Mouse (Mus musculus): ENCODE data around the gene Blmh.

The Blmh gene

DNA sequence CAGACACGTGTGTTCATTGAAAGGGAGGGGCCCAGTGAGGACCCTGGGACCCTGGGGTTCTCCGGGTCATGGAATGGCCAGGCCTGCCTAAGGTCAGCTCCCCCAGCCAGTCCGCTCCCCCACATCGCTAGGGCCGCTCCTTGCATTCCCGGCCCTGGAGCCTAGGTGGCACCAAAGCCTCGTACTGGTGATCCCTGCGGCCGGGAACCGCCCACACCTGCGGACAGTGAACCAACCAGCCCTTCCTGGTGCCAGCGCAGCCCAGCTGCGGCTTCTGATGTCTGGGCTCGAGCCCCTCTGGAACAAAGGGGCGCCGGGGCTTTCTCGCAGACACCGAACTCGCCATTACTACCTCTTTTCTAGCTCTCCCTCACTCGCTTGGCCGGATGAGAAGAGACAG is 72.7 kb downstream of the Blmh start:
- in situ Hi-C loops (cut with MboI, MseI), result no loop called here

DNA sequence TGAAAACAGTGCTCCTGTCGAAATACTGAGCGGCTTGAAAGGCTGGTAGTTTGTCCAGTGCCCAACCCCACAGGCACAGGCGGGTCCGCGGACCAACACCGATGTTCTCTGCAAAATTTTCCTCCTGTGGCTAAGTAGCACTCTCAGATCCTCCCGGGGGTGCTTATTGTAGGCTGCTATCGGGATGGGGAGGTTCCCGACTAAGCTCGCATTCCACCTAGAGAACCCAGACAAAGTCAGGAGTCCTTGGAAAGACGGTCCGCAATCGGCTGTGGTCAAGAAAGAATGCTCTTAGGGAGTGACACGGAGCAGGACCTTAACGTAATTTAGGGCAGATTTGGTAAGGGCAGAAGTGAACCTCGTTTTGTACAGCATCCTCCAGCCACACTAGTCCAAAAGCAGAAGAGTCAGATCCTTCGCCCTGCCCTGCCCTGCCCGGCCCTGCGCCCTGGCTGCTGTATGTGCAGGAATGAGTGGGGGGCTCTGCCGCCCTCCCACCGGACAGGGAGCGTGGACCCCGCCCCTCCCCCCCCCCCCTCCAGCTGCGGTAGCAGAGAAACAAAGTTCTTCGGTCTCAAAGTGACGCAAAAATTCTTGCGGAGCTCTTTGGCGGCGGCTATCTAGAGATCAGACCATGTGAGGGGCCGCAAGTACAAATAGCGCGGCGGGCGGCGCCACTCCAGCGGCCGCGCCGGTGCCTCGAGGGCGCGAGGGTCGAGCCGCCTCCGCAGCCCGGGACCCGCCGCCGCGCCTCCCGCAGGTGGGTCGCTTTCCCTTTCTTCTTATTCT is 73.5 kb downstream of the Blmh start, which contains the start of gene Slc6a4:
Gene Slc6a4, plus strand, starts transcription at position 688 of the 789 bp plus-strand sequence.
- in situ Hi-C loops (cut with MboI, MseI), result no loop called here

DNA sequence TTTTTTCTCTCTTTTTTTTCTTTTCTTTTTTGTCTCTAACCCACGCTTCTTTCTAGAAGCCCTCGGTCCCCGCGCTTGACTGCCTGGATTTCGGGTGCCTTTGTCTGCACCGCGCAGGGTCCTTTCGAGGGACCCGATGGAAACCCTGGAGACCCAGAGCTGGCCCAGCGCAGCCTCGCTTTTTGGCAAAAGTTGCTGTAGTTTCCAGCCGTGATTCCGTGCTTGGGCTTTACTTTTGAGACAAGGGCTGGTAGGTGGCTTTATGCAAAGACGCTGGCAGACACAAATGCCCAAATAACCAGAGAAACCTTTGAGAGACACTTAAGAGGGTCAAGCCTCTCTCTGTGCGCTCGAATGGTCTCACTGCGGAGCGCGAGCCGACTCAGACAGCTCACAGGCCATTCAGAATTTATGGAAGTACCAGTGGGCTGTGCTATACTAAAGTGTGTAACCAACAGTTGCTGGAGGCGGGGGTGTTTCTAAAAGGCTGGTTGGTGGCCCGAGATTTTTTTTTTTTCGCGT is 74.2 kb downstream of the Blmh start:
- in situ Hi-C loops (cut with MboI, MseI), result no loop called here

DNA sequence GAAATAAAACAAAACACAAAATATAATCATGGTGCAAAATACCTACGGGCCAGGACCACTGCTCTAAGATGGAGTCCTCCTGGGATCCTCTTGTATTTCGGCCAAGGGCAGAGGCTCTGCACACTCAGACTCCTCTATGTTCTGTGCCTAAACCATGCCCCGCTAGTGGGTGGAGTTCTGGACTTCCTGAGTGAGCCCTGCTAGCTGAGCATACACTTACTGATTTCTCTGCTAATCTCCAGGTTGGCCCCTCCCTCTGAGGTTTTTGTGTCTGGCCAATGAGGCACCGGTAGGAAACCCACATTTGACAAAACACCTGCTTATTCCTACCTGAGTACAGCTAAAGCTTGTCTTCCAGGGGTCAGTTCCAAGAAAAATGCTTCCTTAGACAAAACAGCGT is 76.1 kb downstream of the Blmh start:
- in situ Hi-C loops (cut with MboI, MseI), result loop anchor here in 1 of 2 experiments (5.0 kb wide), 1 partner anchor 82 kb away; no protein-coding TSS in a partner anchor

DNA sequence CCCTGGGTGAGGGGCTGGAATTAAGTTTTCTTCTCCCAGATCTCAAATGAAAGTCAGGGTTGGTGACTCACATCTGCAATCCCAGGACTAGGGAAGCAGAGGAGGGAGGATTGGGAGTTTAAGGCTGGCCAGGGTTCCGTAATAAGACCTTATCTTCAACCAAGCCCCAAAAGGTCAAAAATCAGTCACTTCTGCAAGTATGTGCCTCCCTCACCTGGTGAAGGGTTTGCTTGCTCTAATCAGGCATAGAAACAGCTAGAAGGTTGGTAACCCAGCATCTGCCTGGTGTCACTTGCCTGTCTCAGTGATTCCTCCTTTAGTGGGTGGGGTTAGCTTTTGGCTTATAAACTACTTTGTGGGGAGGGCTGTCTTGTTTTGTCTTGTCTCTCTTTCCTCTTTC is 77.8 kb downstream of the Blmh start:
- in situ Hi-C loops (cut with MboI, MseI), result loop anchor here in 1 of 2 experiments (5.0 kb wide), 1 partner anchor 80 kb away; no protein-coding TSS in a partner anchor

DNA sequence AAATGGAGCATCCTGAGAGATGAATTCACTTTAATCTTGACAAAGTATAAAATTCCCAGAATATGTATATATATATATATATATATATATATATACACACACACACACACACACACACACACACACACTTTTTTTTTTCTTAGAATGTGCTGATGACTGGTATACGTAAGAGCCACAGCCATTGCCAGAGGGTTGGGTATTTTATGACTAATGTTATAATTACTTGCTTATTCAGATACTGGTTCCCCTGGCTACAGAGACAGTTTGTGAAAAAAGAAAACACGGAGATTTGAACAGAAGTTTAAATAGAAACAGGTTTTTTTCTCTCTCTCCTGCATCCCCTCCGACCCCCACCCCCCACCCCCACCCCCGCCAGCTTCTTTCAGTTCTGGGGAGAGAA is 81.3 kb downstream of the Blmh start:
- in situ Hi-C loops (cut with MboI, MseI), result no loop called here

DNA sequence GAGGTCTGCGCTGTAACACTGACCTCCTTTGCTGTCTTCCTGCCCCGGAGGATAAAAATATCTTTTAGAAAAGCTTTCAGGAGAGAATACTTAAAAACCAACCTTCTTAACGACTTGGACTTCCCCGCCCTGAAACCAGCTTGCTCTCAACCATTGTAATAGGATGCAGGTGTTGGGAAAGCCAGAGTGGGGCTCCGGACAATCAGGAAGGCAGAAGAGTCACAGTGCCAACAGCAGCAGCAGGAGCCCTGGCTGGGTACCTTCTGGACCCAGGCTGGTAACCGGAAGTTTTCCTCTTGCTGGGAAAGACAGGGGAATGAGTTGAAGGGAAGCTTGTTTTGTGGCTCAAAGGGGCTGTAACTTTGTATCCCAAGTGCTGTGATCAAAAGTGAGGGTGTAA is 82.0 kb downstream of the Blmh start:
- in situ Hi-C loops (cut with MboI, MseI), result no loop called here

DNA sequence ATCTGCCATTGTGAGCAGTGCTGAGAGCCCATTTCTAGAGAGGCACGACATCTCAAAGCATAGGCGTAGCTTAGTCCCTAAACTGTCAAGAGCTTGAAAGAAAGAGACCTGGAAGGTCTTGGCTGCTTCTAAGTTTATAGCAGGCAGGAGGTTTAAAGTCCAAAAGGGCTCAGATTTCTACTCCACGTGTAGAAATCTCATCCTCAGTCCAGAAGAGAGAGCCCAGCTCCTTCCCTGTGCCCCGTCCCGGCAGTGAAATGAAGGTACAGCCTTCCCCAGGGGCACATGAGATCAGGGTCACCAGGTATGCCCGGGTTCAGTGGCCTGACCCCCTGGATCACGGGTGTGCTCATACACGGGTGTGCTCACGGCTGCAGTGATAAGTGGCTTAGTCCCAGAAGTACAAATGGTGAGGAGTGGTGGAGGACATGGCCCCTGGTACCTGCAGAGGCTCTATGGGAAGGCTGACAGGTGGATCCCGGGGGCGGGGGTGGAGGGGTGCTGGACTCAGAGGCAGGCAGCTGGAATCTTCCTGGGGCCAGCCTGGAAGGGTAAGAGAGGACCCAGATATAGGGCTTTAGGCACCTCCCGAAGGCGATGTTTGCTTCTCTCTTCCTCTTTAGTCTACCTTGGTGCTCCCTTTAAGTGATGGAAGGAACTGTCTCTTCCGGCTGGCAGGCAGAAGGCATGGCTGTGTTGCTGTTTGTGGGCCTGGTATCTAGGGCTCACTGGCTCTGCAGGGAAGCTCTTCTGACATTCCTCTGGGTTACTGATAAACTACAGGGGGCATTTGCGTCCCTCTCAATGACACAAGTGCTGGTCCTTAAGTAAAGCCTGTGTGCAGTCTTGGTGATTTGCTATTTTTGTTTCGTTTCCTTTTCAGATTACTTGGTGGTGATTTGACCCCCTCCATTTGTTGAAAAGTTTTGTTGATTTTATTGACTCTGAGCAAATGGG is 84.7 kb downstream of the Blmh start:
- in situ Hi-C loops (cut with MboI, MseI), result no loop called here

DNA sequence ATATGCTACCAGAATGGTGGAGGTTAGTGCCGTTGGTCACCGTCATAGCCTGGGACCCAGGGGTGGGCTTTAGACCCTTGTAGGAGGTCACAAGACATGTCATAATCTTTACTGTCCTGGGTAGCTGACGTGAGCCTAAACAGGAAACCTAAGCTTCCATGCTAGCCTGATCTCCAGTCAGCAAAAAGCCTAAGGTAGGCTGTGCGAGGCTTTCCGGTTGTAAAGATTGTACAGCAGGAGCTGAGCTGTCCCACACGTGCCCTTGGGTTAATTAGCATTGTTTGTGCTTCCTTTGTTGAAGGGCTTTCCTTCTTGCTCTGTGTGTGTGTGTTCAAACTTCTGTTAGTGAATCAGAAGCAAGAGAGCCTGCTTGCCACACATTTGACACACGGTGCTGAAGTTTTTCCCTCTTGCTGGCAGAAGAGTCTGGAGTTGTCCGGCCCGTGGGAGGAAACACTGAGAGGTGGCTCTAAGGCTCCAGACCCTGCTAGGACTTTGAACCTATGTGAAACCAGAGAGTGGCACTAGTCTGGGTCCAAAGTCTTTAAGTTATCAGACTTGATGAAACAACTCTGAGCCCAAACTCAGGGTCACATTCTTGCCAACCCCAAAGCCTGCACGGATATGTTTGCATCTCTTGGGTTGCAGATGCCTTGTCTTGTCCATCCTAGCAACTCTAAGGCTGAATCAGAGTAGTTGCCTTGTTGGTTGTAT is 86.3 kb downstream of the Blmh start:
- in situ Hi-C loops (cut with MboI, MseI), result no loop called here

DNA sequence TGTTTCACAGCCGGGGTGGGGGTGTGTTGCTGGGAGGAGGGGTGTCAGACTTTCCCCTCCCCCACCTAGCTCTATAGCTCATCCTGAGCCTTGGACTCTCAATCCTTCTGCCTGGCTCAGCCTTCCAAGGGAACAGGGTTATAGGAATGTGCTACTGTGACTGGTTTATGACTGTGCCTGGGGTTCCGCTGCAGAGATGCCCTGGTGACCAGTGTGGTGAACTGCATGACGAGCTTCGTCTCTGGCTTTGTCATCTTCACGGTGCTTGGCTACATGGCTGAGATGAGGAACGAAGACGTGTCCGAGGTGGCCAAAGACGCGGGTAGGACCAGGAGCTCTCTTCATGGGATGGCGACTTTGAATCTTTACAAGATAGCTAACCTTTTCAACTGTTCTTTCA is 93.4 kb downstream of the Blmh start:
- in situ Hi-C loops (cut with MboI, MseI), result no loop called here

DNA sequence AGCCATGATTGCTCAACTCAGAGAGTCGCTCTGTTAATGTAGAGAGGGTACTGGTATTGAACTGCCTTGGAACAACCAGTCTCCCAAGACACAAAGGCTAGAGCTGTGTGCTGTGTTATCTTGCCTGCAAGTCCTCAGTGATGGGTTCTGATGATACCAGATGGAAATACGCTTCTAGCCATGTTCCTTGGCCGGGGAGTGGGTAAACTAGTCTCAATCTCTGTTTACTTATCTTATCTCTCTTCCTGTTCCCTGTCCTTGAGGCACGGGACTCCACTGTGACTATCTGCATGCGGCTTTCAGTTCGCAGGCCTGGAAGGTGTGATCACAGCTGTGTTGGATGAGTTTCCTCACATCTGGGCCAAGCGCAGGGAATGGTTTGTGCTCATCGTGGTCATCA is 94.9 kb downstream of the Blmh start:
- in situ Hi-C loops (cut with MboI, MseI), result no loop called here

DNA sequence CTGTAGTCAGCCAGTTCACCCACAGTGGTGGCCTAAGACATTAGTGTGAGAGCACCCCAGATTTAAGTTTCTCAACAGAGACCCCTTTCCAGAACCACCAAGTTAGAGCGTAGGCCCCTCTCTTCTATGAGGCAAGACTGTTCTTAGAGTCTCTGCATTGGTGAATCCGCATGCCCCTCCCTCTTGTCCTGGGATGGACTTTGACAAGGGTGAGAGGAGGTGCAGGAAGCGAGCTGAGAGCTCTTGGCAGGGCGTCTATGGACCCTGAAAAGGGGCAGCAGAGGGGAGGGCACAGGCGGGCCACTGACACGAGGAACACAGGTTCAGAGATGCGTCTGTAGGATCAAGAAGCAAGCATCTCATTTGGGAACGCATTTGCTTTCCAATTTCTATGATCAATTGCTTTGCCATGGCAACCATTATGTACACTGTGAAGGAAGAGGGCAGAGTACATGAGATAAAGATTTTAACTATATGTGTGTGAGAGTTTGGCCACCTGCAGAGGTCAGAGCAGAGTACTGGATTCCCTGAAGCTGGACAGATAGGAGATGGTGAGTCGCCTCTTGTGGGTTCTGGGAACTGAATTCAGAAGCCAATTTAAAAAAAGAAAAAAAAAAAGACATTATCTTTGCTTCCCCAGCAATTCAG is 97.3 kb downstream of the Blmh start:
- in situ Hi-C loops (cut with MboI, MseI), result no loop called here

DNA sequence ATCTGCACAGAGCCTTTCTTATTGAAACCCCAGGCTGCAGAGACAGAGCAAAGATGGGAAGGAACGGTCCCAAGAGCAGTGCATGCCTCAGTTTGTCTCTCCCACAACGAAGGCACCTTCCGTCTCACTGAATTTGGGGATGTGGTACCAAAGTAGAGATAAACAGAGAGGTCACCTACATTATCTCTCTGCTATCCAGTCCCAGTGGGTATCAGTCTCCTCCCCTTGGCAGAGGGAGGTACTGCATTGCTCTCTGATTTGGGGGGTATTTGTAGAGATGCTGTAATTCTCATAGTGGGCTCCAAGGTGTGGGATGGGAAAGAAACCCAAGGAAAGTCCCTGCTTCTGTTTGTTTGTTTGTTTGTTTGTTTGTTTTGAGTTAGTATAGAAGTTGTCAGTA is 102.0 kb downstream of the Blmh start:
- in situ Hi-C loops (cut with MboI, MseI), result loop anchor here in 1 of 2 experiments (5.0 kb wide), 1 partner anchor 251 kb away; no protein-coding TSS in a partner anchor

DNA sequence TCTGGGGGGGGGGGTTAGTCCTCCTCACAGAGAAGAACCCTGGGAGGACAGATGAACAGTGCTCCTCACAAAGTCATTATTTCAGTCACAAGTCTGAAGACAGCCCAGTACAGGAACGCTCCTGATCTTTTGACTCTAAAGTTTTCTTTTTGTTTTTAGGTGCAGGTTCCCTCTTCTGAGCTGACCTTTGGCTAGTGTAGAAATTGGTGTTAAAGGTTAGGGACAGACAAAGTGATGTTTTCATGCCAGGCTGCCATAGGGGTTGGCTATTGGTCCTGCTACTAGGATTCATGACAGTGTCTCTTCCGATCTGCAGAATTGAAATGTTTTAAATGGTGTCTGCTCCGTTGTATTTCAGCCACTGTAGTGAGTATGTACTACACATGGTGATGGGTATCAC is 103.5 kb downstream of the Blmh start:
- in situ Hi-C loops (cut with MboI, MseI), result loop anchor here in 1 of 2 experiments (5.0 kb wide), 1 partner anchor 249 kb away; no protein-coding TSS in a partner anchor

DNA sequence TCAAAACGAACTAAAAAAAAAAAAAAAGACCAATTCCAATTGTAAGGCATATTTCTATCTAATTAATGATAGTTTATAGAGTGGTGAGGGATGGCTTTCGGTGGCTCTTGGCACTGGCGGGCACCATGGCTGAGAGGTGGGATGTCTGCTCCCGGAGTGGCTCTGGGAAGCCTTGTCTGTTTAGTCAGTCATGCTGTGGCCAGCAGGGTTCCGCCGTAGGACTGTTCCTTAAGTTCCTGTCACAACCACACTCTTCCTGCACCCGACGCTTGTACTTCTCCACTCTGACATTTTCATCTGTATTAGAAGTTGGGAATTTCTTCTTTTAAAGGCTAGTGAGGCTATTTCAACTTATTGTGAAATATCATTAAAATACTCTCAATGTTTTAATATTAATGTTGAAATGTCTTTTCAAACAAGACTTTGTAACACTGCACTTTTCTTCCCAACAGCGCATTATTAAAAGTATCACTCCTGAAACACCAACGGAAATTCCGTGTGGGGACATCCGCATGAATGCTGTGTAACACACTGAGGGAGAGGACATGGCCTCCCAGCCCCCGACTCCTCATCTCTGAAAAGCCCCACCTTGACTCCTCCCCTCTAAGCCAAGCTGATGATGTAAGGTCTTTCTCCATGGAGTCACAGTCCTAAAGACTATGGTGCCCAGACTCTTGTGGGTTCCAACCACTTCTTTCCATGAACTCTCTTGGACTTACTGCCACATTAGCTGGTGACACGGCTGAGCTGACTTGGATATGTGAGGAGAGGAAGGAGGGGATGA is 106.7 kb downstream of the Blmh start:
- in situ Hi-C loops (cut with MboI, MseI), result no loop called here

Data from T-helper 17 cell (primary cell).